Mouse (Mus musculus) small intestine, adult 2 months (tissue): Measurements from ENCODE around the gene Tpcn1.

Experiments
- CTCF ChIP-seq: fragments of 200-500 bp; IDR thresholded peaks from 2 replicates; pipeline ENCODE4 v1.5.1; 2012; ENCODE audit warnings: low read depth, mild to moderate bottlenecking, control low read depth, inconsistent platforms, low read length, moderate library complexity, mixed read lengths; ENCODE audit not compliant: insufficient replicate concordance, insufficient read length; ENCODE audit errors: extremely low read depth
- POLR2A ChIP-seq: fragments of 200-500 bp; IDR thresholded peaks from 2 replicates; pipeline ENCODE4 v1.6.1; 2012; ENCODE audit warnings: low read depth, mild to moderate bottlenecking, control low read depth, inconsistent platforms, low read length, moderate library complexity

DNA sequence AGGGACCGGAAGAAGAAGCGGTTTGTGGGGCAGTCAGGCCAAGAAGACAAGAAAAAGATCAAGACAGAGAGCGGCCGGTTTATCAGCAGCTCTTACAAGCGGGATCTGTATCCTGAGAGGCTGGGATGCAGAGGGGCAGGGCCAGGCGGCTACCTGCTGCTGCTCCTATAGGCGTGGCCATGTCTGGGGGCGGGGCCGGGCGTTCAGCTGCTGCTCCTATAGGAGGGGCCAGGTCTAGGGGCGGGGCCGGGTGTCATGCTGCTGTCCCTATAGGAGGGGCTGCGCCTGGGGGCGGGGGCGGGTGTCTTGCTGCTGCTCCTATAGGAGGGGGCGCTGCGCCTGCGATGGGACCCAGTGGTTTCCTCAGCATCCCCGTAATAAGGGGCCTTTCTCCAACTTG, 37.9 kb upstream of the Tpcn1 start:
- TF ChIP-seq CTCF, result no peak
- no peak for TF ChIP-seq POLR2A
